Mouse (Mus musculus) splenic B cell, adult 2 months (primary cell): ENCODE measurements at regions not wholly inside any gene's neighbourhood (a gene's known extent, or its start where the extent isn't known, plus 50 kb on each side); places are given as distances from the start of the nearest gene placed in this dataset.

ENCODE experiments used
- DNase-seq: peaks from one replicate; pipeline ENCODE4 v3.0.0-alpha.2; 2011; ENCODE audit warnings: low read depth, low spot score
- H3K27me3 ChIP-seq: 2 replicates; pipeline ENCODE4 v1.6.1; 2012; ENCODE audit warnings: mild to moderate bottlenecking, low read length, moderate library complexity, mixed read lengths; ENCODE audit not compliant: control insufficient read depth, poor library complexity, insufficient read depth, severe bottlenecking
- H3K36me3 ChIP-seq: 2 replicates; pipeline ENCODE4 v1.6.1; 2012; ENCODE audit warnings: mild to moderate bottlenecking, low read length, moderate library complexity, mixed read lengths; ENCODE audit not compliant: control insufficient read depth, poor library complexity, insufficient read depth, severe bottlenecking

GRCm38 (mm10) chr15:6989094-6989493 is 101.3 kb upstream of the Lifr start:
- no peak for DNase-seq
- Histone ChIP-seq H3K36me3 (no peaks in the 10 kb centered on the region), H3K27me3 (no peaks in the 10 kb centered on the region)

GRCm38 (mm10) chr15:6993226-6993625 is 97.2 kb upstream of the Lifr start:
- no peak for DNase-seq
- H3K36me3 ChIP-seq: no peaks in the 10 kb centered on the region
- H3K27me3 ChIP-seq: no peaks in the 10 kb centered on the region

- DNase-seq: no peak
- H3K36me3 ChIP-seq: no peaks in the 10 kb centered on the region
These were observed 95.2 kb upstream of the Lifr start for GRCm38 (mm10) chr15:6995246-6995645.

GRCm38 (mm10) chr15:6997871-6998270 is 92.5 kb upstream of the Lifr start:
- no peak for DNase-seq
- no peaks in the 10 kb centered on the region for H3K27me3 ChIP-seq
- H3K36me3 ChIP-seq: no peaks in the 10 kb centered on the region

More at GRCm38 (mm10) chr15:6995246-6995645, 95.2 kb upstream of the Lifr start:
- H3K27me3 ChIP-seq: no peaks in the 10 kb centered on the region

- Histone ChIP-seq H3K36me3 (no peaks in the 10 kb centered on the region), H3K27me3 (no peaks in the 10 kb centered on the region)
- DNase-seq: no peak
These were observed 91.8 kb upstream of the Lifr start for GRCm38 (mm10) chr15:6998576-6999070.

- Histone ChIP-seq H3K36me3 (no peaks in the 10 kb centered on the region), H3K27me3 (no peaks in the 10 kb centered on the region)
- DNase-seq: no peak
These were observed 90.7 kb upstream of the Lifr start for GRCm38 (mm10) chr15:6999667-7000066.

GRCm38 (mm10) chr15:7002226-7002625 is 88.2 kb upstream of the Lifr start:
- Histone ChIP-seq H3K36me3 (no peaks in the 10 kb centered on the region), H3K27me3 (no peaks in the 10 kb centered on the region)
- no peak for DNase-seq

- Histone ChIP-seq H3K36me3 (no peaks in the 10 kb centered on the region), H3K27me3 (no peaks in the 10 kb centered on the region)
- DNase-seq: no peak
These were observed 87.1 kb upstream of the Lifr start for GRCm38 (mm10) chr15:7003311-7003710.

- DNase-seq: no peak
- Histone ChIP-seq H3K36me3 (no peaks in the 10 kb centered on the region), H3K27me3 (no peaks in the 10 kb centered on the region)
These were observed 85.3 kb upstream of the Lifr start for GRCm38 (mm10) chr15:7005142-7005541.

GRCm38 (mm10) chr15:7006271-7006670 is 84.1 kb upstream of the Lifr start:
- no peaks in the 10 kb centered on the region for H3K27me3 ChIP-seq
- DNase-seq: no peak

GRCm38 (mm10) chr15:7008725-7009380 is 81.6 kb upstream of the Lifr start:
- DNase-seq: no peak
- Histone ChIP-seq H3K27me3 (no peaks in the 10 kb centered on the region), H3K36me3 (no peaks in the 10 kb centered on the region)

More at GRCm38 (mm10) chr15:7006271-7006670, 84.1 kb upstream of the Lifr start:
- no peaks in the 10 kb centered on the region for H3K36me3 ChIP-seq

- H3K36me3 ChIP-seq: no peaks in the 10 kb centered on the region
- no peak for DNase-seq
- no peaks in the 10 kb centered on the region for H3K27me3 ChIP-seq
These were observed 79.3 kb upstream of the Lifr start for GRCm38 (mm10) chr15:7010966-7011695.

- Histone ChIP-seq H3K27me3 (no peaks in the 10 kb centered on the region), H3K36me3 (no peaks in the 10 kb centered on the region)
- no peak for DNase-seq
These were observed 78.7 kb upstream of the Lifr start for GRCm38 (mm10) chr15:7011696-7012070.

- H3K36me3 ChIP-seq: no peaks in the 10 kb centered on the region
- no peak for DNase-seq
- no peaks in the 10 kb centered on the region for H3K27me3 ChIP-seq
These were observed 78.0 kb upstream of the Lifr start for GRCm38 (mm10) chr15:7012446-7012845.

- Histone ChIP-seq H3K27me3 (no peaks in the 10 kb centered on the region), H3K36me3 (no peaks in the 10 kb centered on the region)
- DNase-seq: no peak
These were observed 77.4 kb upstream of the Lifr start for GRCm38 (mm10) chr15:7013047-7013446.
